Mouse (Mus musculus) B cell, adult 62 days (primary cell): ENCODE measurements around the gene Olfr1386. TPM values are rescaled to one million over a fixed set of nuclear protein-coding genes. Genes with fewer than 3 reads are reported as not detected.

ENCODE experiments used
- total RNA-seq: library from RNA; stranded (reverse); gene quantifications from 4 replicates; pipeline ENCODE4 v1.2.4, GENCODE M21; 2023

Olfr1386 gene
- total RNA-seq, result not detected in 4 replicates

DNA sequence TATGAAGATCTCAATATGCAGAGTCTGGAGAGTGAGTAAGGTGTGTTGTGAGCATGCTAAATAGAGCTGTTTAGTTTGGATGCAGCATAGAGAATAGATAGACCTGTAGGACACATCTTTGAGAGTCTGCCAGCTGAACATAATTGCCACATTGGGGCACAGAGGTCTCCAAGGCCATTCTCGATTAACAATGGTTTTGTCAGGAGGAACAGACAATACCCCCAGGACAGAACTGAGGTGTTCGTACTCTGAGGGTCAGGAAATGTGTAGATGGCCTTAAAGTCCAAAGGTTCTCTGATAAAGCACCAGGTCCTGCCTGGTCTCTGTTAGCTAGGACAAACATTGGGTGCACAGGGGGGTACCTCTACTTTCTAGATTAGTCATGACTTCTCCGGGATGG lies at the start of gene Olfr1386:
TSS of gene Olfr1386 (plus strand) at position 301 of the 400 bp plus-strand sequence.

DNA sequence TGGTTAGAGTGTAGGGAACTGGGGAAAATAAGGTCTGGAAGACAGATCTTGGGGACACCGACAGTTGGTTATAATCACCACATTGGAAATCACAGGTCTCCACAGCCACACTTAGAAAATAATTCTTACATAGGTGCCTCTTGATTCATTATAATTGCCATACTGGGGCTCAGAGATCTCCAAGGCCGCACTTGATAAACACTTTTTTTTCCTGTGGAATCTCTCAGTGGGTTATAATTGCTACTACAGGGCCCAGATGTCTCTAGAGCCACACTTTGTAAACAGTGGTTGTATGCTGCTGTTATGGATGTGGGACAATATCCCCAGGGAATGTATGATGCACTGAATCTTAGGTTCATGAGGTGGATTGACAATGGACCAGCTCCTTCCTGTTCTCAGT lies 42.1 kb upstream of the Olfr1386 start, which contains the start of gene Olfr1389:
TSS of gene Olfr1389 (plus strand) at position 301 of the 400 bp plus-strand sequence.

DNA sequence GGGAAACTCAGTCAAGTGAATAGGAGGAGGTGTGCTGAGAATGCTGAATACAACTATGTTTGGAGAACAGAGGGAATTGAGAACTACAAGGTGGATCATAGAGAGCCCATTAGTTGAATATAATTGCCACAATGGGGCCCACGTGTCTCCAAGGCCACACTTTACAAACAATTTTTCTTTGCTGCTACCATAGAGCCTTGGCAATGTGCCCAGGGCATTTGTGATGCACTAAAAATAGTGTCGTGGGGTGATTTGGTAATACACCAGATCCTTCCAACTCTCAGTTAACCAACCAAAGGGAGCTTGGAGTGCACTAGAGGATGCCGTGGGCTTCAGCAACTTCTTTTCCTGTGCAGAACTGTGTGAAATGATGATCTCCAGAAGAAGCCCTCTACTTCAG lies 28.4 kb upstream of the Olfr1386 start, which contains the start of gene Olfr1388:
TSS of gene Olfr1388 (plus strand) at position 214 of the 400 bp plus-strand sequence.

DNA sequence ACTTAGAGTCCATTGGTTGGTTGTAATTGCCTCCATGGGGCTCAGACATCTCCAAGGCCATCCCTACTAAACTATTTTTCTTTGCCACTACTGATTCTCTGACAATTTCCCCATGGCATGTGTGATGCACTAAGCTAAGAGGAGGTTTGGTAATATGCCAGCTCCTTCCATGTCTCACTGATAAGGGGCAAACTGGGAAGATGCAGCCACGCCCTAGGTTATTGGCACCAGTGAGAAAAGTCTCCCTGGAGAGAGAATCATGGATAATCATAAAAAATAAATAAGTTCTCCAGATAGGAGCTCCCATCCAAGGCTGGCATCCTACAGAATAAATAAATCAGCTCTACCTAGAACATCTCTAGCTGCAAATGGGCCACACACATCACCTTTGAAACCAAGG lies 9.8 kb upstream of the Olfr1386 start, which contains the start of gene Olfr1387:
TSS of gene Olfr1387 (plus strand) at position 301 of the 400 bp plus-strand sequence.

DNA sequence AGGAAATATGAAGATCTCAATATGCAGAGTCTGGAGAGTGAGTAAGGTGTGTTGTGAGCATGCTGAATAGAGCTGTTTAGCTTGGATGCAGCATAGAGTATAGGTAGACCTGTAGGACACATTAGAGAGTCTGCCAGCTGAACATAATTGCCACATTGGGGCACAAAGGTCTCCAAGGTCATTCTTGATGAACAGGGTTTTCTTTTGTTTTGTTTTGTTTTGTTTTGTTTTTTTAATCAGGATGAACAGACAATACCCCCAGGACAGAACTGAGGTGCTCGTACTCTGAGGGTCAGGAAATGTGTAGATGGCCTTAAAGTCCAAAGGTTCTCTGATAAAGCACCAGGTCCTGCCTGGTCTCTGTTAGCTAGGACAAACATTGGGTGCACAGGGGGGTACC lies 23.9 kb downstream of the Olfr1386 start, which contains the start of gene Olfr1385:
TSS of gene Olfr1385 (plus strand) at position 301 of the 400 bp plus-strand sequence.

DNA sequence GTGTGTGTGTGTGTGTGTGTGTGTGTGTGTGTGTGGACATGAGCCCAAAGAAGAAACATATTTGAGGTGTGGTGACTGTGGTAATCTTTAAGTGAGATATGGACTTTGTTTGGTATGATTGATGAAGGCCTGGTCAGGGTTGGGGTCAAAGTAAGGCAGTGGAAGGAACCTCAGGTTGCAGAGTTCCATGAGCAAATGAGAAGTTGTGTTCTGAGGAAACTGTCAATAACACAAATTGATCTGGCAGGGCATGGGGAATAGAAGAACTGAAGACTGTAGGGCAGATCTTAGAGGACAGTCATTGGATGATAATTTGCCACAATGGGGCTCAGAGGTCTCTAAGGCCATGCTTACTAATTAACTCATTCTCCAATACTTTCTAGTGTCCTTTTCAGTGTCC lies 54.5 kb downstream of the Olfr1386 start, which contains the start of gene Olfr1383:
TSS of gene Olfr1383 (plus strand) at position 301 of the 400 bp plus-strand sequence.

Other genes starting within 250 kb of the Olfr1386 start
- 152 to 167 TPM (median 157 TPM) in 4 replicates for gene Mgat1, start 220.9 kb upstream of the Olfr1386 start, total RNA-seq
- 0.66 to 2.0 TPM (median 0.83 TPM) in 4 replicates for gene Olfr1393, start 186.7 kb upstream of the Olfr1386 start, total RNA-seq
- gene Olfr1392, start 179.8 kb upstream of the Olfr1386 start, total RNA-seq, result 0.63 TPM in 1 of 4 replicates, not detected in the others
- gene Olfr10, start 160.3 kb upstream of the Olfr1386 start, total RNA-seq, result not detected in 4 replicates
- gene Olfr1391, start 142.3 kb upstream of the Olfr1386 start, total RNA-seq, result not detected in 4 replicates
- gene Olfr1390, start 129.9 kb upstream of the Olfr1386 start, total RNA-seq, result not detected in 4 replicates
- gene Olfr1389, start 42.0 kb upstream of the Olfr1386 start, total RNA-seq, result not detected in 4 replicates
- gene Olfr1388, start 28.4 kb upstream of the Olfr1386 start, total RNA-seq, result 0.24 to 0.70 TPM (median 0.39 TPM) in 4 replicates
- gene Olfr1387, start 9.7 kb upstream of the Olfr1386 start, total RNA-seq, result not detected in 4 replicates
- gene Olfr1385, start 24.0 kb downstream of the Olfr1386 start, total RNA-seq, result 0.17 to 0.18 TPM in 2 of 4 replicates, not detected in the others
- gene Olfr1384, start 41.7 kb downstream of the Olfr1386 start, total RNA-seq, result not detected in 4 replicates
- gene Olfr1383, start 54.6 kb downstream of the Olfr1386 start, total RNA-seq, result not detected in 4 replicates
- not detected in 4 replicates for gene Olfr1382, start 63.2 kb downstream of the Olfr1386 start, total RNA-seq
- not detected in 4 replicates for gene Olfr1381, start 78.4 kb downstream of the Olfr1386 start, total RNA-seq
- not detected in 4 replicates for gene Olfr1380, start 91.8 kb downstream of the Olfr1386 start, total RNA-seq
- gene Flt4, start 144.2 kb downstream of the Olfr1386 start, total RNA-seq, result not detected in 4 replicates
- gene Scgb3a1, start 198.6 kb downstream of the Olfr1386 start, total RNA-seq, result not detected in 4 replicates
- gene Cnot6, start 247.7 kb downstream of the Olfr1386 start, total RNA-seq, result 72.0 to 81.4 TPM (median 77.5 TPM) in 4 replicates